Mouse (Mus musculus) heart, postnatal 4 days (tissue): ENCODE results near the gene Dido1. TPM values are rescaled to one million over a fixed set of nuclear protein-coding genes. Genes with fewer than 3 reads are reported as not detected.

Source experiments
- DNase-seq: peaks from one replicate; pipeline ENCODE4 v3.0.0; 2021
- total RNA-seq, 2 experiments: library from RNA; stranded (reverse); gene quantifications; 2 replicates each; pipeline ENCODE4 v1.2.3; 2021

The Dido1 gene
- 10 to 100 TPM; 40.5 to 44.0 TPM for total RNA-seq

- DNase-seq: peak; percentile 96
These were observed at the start of gene Dido1, which contains the start of gene Gid8 for GRCm38 (mm10) chr2:180709923-180710272. Gene Dido1 (minus strand): TSS chr2:180709999. Gene Gid8 (plus strand): TSS chr2:180710117.

GRCm38 (mm10) chr2:180758513-180759263 is 48.9 kb upstream of the Dido1 start:
- DNase-seq: no peak

GRCm38 (mm10) chr2:180756786-180757185 is 47.0 kb upstream of the Dido1 start:
- no peak for DNase-seq

GRCm38 (mm10) chr2:180755896-180756295 is 46.1 kb upstream of the Dido1 start:
- peak; percentile 83 for DNase-seq

GRCm38 (mm10) chr2:180754976-180755688 is 45.3 kb upstream of the Dido1 start:
- no peak for DNase-seq

GRCm38 (mm10) chr2:180748904-180749303 is 39.1 kb upstream of the Dido1 start:
- no peak for DNase-seq

- no peak for DNase-seq
These were observed 36.9 kb upstream of the Dido1 start for GRCm38 (mm10) chr2:180746569-180747192.

- peak; percentile 93 for DNase-seq
These were observed 35.6 kb upstream of the Dido1 start for GRCm38 (mm10) chr2:180745248-180745927.

GRCm38 (mm10) chr2:180743321-180743720 is 33.5 kb upstream of the Dido1 start:
- DNase-seq: no peak

- no peak for DNase-seq
These were observed 33.0 kb upstream of the Dido1 start for GRCm38 (mm10) chr2:180742820-180743219.

- no peak for DNase-seq
These were observed 31.6 kb upstream of the Dido1 start for GRCm38 (mm10) chr2:180741421-180741820.

- no peak for DNase-seq
These were observed 30.6 kb upstream of the Dido1 start for GRCm38 (mm10) chr2:180740349-180740748.

- DNase-seq: no peak
These were observed 28.2 kb upstream of the Dido1 start for GRCm38 (mm10) chr2:180737984-180738383.

GRCm38 (mm10) chr2:180735232-180735631 is 25.4 kb upstream of the Dido1 start:
- no peak for DNase-seq

- no peak for DNase-seq
These were observed 22.2 kb upstream of the Dido1 start for GRCm38 (mm10) chr2:180731984-180732383.

- no peak for DNase-seq
These were observed 21.2 kb upstream of the Dido1 start for GRCm38 (mm10) chr2:180731036-180731435.

- no peak for DNase-seq
These were observed 17.8 kb upstream of the Dido1 start for GRCm38 (mm10) chr2:180727613-180728021.

- no peak for DNase-seq
These were observed 17.1 kb upstream of the Dido1 start for GRCm38 (mm10) chr2:180726658-180727442.

- no peak for DNase-seq
These were observed 16.2 kb upstream of the Dido1 start for GRCm38 (mm10) chr2:180725856-180726629.

GRCm38 (mm10) chr2:180725414-180725778 is 15.6 kb upstream of the Dido1 start:
- DNase-seq: no peak
